Mouse (Mus musculus) CD4-positive naive resting alpha-beta T cell, adult 57 days (primary cell): ENCODE measurements around the gene Rcc1. TPM values are rescaled to one million over a fixed set of nuclear protein-coding genes. Genes with fewer than 3 reads are reported as not detected.

Experiments used
- total RNA-seq: library from RNA; stranded (reverse); gene quantifications from one replicate; pipeline ENCODE4 v1.2.4, GENCODE M21; 2023

Gene Rcc1
- 16.5 TPM for total RNA-seq

GRCm38 (mm10) chr4:132353481-132353885, at the start of gene Rcc1:
Gene Rcc1 (minus strand): TSS chr4:132353605.

DNA sequence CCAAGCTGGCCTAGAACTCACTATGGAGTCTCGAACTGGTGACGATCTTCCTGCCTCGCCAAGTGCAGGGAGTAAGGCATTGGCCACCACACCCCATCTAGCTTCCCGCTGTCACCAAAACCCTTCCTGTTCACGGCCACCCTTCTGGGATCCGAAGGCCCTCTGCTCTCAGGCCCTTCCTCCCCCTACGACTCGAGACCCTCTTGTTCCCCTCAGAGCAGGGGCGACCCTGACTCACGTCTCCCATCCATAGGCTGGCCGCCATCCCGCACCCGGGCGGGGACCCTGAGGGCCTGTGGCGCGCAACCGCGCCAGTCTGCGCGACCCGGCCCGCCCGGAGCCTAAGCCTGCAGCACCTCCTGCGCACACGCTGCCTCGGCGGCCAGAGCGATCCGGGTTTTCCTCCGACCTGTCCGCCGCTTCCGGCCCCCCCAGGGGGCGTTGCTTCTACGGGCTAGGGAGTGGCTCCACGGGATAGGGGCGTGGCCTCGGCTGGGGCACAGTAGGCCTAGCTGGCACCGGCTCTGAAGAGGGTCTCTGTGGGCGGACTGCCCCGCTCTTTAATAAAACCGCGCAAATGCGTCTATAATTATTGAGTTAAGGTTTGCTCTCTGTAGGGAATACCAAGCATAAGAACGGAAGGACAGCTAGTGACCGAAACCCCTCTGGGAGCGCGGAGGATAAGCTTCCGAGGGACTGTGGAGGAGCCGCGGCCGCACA, 24.1 kb downstream of the Rcc1 start, which contains the start of gene Trnau1ap:
Gene Trnau1ap (minus strand): TSS at position 424 of the 720 bp plus-strand sequence.

GRCm38 (mm10) chr4:132302939-132303479, 50.4 kb downstream of the Rcc1 start, which contains the start of gene Rab42:
Gene Rab42 (minus strand): TSS chr4:132303385.

Other genes with a start within 250 kb of the Rcc1 start
- gene Oprd1, start 209.1 kb downstream of the Rcc1 start, total RNA-seq = not detected
- 78.5 TPM for gene Ythdf2, start 141.3 kb downstream of the Rcc1 start, total RNA-seq
- gene Gmeb1, start 92.0 kb downstream of the Rcc1 start, total RNA-seq = 37.3 TPM
- gene Taf12, start 79.2 kb downstream of the Rcc1 start, total RNA-seq = 40.5 TPM
- gene Rab42, start 50.2 kb downstream of the Rcc1 start, total RNA-seq = not detected
- 30.4 TPM for gene Trnau1ap, start 24.1 kb downstream of the Rcc1 start, total RNA-seq
- gene Phactr4, start 68.9 kb upstream of the Rcc1 start, total RNA-seq = 19.5 TPM
- gene Med18, start 110.3 kb upstream of the Rcc1 start, total RNA-seq = 11.4 TPM
- 8.5 TPM for gene Sesn2, start 156.9 kb upstream of the Rcc1 start, total RNA-seq
- 48.9 TPM for gene Atpif1, start 180.1 kb upstream of the Rcc1 start, total RNA-seq
- gene Dnajc8, start 181.9 kb upstream of the Rcc1 start, total RNA-seq = 95.7 TPM
- 0.68 TPM for gene Ptafr, start 210.5 kb upstream of the Rcc1 start, total RNA-seq